Mouse (Mus musculus): ENCODE measurements around the gene Myo16.

DNA sequence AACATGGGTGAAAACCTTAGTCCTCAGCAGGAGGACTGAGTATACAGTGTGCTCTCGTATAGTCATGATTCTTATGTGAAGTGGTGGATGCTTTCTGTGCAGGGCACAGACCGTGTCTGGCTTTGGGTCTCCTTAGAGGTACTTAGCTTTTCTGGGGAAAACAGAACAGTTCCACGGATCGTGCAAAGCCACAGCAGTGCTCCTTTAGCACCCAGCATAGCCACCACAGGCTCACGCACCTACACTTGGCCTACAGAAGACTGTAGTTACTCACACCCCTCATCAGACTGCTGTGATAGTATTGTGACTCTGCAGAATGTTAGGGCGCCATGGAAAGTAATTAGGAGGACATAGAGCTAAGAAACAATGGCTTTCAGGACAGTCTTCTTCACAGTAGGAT, 346.8 kb downstream of the Myo16 start:
- TF ChIP-seq CTCF (IDR thresholded peaks at IDR 0.05; ENCODE audit: borderline replicate concordance, insufficient read depth, low read length) = no peak
- TF ChIP-seq POLR2A (IDR thresholded peaks at IDR 0.05; ENCODE audit: low read depth, low read length) = no peak
